Mouse (Mus musculus) natural killer cell, adult 2 months (primary cell): Measurements from ENCODE around the gene Gal3st2c.
A peak's percentile ranks its signal among the peaks of the same experiment; 100 is the strongest.
"Not testable (repeated sequence)": the region's sequence is repeated elsewhere in the genome, so short reads cannot be mapped to it uniquely, and the experiment has no call there.

Experiments
- DNase-seq, 2 experiments: peaks; one replicate each; pipeline ENCODE4 v3.0.0; 2022; ENCODE audit warnings: low spot score in 2 of 2

Gene Gal3st2c

DNA sequence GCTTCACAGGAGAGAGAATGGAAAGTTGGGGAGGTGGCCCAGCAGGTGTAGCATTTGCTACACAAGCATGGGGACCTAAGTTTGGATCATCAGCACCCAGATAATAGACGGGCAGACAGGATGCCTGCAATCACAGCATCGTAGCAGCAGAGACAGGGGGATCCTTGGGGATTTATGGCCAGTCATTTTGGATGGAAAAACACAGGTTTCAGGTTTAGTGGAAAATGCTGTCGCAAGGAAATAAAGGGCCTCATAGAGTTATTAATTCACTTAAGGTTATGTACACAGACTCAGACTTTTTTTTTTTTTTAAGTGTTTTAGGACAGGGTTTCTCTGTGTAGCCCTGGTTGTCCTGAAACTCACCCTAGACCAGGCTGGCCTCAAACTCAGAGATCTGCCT lies 55.2 kb downstream of the Gal3st2c start:
- DNase-seq, result no peak

DNA sequence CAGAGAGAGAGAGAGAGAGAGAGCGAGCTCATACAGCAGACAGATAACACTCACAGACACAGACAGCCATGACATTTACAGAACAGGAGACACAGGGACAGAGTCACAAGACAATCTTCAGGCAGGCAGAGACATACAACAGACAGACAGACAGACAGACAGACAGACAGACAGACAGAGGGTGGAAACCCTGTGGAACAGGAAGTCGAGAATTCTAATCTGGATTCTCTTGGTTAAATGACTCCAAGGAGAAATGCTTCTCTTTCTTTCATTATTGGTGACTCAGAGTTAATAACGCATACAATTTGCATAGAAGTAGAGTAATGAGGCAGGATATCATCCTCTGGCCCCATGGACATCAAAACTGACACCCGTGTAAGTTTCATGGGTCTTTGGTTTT lies 56.2 kb downstream of the Gal3st2c start:
- no peak for DNase-seq

DNA sequence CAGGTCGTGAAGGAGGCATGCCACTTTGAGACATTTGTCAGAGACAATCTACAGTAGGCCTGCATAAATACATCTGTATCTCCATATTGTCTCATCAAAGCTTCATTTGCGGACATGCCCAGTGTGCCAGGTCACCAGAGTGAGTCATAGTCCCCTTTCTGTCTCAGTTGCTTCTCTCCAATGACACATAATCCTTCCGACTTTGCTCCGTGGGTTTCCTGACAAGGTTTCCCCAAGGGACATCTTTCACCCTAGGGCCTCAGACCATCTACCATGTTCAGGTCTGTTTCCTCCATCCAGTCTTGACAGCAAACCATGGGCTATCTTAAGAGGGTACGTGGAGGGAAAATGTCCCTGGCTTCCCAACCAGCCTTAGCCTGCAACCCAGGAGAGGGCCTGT lies 60.8 kb downstream of the Gal3st2c start:
- no peak for DNase-seq

DNA sequence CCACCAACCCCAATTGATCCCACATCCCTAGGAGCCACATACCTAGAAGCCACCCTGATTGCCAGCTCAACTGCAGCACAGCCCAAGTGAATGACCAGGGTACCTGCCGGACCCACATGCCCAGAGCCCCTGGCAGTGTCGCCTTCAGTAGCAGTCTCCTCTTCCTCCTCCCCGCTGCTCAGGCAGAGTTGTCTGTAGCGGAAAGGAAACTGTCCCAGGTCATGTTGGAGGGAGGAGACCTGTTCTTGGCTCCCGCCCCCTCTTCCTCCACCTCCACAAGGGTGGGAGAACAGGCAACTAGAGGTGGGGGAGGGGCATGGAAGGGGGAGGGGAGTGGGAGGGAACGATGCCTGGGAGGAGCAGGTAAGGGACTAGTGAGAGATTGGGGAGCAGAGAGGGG lies 62.1 kb downstream of the Gal3st2c start, which contains the start of gene Pdcd1:
Pdcd1 (minus strand) TSS at position 181 of the 400 bp plus-strand sequence.
- no peak for DNase-seq

DNA sequence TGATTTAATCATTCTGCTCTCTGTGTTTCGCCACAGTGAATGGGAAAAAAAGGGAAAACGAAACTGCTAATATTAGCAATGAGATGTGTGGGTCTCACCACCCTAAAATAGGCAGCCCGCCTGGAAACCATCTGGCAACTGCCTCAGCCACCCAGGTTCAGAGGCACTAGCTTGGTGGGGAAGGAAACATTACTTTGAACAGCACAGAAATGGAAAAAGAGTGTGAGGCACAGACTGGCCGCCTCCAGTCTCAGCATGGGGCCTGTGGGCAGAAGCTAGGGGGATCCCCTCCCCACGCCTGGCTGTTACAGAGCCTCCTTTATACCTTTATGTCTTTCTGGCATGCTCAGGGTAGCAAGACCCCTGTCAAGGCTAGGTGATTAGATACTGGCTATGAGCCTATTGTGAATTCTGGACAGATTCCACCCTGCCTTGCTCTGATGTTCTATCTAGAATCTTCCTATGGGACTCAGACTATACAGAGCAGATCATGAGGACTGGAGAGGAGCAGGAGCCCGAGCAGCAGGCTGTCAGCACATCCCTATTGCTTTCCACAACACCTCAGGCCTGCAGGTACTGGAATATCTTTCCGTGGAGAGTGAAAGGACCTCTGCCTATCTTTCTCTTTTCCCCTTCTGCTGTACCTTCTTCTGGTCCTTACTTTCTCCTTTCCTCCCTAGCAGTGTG lies 63.4 kb downstream of the Gal3st2c start:
- no peak for DNase-seq

DNA sequence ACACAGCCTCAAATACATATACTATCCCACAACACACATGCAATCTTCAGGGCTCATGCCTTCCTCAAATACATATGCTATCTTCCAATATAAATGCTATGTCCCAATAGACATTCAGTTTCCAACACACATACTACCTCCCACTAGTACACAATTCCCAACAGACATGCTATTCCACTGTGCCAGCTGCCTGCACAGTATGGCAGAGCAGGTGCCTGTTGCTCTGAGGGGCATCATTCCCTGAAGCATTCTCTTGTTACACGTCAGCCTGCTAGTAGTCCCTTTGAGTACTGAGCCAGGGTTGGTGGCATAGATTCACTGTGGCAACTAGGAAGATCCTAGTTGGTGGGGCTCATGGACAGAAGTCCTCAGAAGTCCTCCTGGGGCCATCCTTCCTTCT lies 64.2 kb downstream of the Gal3st2c start:
- DNase-seq, result no peak

DNA sequence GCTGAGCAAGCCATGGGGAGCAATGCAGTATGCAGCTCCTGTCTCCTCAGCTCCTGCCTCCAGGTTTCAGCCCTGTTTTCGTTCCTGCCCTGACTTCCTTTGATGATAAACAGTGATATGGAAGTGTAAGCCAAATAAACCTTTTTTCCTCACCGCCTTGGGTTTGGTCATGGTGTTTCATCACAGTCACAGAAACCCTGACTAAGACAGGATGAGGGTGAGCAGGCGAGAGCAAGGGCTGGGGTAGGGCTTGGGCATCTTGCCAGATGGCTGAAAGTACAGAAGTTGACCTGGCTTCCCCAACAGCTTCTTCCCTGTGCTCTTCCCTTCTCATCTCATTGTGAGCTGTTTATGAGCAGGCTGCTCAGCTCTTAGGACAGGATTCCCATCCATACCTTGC lies 65.7 kb downstream of the Gal3st2c start:
- peak in 1 of 2 experiments; percentile 26 for DNase-seq

DNA sequence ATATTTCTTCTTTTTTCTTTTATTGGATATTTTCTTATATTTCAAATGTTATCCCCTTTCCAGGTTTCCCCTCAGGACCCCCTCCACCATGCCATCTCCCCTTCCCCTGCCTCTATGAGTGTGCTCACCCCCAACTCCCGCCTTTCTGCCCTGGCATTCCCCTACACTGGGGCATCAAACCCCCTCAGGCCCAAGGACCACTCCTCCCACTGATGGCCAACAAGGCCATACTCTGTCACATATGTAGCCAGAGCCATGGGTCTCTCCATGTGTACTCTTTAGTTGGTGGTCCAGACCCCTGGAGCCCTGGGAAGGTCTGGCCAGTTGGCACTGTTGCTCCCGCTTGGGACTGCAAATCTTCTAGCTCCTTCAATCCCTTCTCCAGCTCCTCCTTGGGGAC lies 67.1 kb downstream of the Gal3st2c start:
- DNase-seq, result no peak

DNA sequence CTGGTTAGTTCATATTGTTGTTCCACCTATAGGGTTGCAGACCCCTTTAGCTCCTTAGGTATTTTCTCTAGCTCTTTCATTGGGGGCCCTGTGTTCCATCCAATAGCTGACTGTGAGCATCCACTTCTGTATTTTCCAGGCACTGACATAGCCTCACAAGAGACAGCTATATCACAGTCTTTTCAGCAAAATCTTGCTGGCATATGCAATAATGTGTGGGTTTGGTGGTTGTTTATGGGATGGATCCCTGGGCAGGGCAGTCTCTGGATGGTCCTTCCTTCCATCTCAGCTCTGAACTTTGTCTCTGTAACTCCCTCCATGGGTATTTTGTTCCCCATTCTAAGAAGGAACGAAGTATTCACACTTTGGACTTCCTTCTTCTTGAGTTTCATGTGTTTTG lies 68.0 kb downstream of the Gal3st2c start:
- not testable (repeated sequence) for DNase-seq
